Mouse (Mus musculus): ENCODE results near the gene Coro1c.
A peak's percentile ranks its signal among the peaks of the same experiment; 100 is the strongest.

The Coro1c gene

DNA sequence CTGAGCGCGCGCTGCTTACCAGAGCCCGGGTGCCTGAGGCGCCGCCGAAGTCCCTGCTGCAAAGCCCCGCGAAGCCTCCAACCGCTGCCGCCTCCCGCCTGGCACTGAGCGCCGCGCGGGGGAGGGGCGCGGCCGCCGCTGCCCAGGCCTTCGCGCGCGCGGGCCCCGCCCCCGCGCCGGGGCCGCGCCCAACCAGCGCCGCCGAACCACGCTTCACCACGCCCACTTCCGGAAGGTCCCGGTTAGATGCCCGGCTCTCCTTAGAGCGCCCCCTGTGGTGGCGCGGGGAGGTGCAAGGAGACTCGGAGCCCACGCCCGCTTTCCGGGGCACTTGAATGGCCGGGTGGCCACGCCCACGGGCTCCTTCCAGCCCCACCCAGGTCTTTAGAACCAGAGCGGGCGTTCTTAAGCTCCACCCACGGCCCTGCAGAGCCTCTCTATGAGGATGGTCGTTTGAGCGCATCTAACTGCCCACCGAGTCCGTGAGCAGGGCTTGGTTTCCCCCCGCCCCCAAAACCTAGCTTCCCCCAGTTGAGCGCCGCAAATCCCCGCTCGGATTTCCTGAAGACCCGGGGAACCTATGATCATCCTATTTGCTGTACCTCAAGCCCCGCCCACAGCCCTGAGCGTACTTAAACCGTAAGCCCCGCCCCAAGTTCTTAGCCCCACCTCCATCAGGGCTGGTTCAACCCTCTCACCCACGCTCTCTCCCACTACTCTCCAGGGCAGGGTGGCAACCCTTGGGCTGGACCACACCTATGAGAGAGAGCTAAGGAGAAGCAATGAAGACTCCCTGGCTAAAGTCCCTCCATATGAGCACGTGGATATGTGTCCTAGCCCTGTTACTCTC is at the start of gene Coro1c:
Gene Coro1c, minus strand, starts transcription at position 167 of the 850 bp plus-strand sequence.
- peak; percentile 97 for DNase-seq (ENCODE audit: low spot score)

GRCm38 (mm10) chr5:113956510-113956909 is 48.0 kb upstream of the Coro1c start:
- no peak for DNase-seq (ENCODE audit: low spot score)

GRCm38 (mm10) chr5:113955691-113956090 is 47.1 kb upstream of the Coro1c start:
- DNase-seq (ENCODE audit: low spot score): no peak

DNA sequence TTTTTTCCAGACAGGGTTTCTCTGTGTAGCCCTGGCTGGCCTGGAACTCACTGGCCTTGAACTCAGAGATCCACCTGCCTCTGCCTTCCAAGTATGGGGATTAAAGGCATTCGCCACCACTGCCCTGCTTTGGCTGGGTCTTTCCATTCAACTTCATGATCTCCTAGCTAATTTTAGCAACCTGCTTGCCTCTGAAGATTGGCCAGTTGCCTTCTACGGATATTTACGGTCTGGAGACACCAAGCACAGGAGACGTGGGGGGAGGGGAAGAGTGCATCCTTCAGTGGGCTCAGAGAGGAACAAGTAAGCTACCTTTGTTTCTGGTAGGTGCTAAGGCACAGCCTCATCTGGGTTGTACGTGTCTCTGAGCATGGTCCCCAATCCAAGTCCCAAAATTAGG is 46.7 kb upstream of the Coro1c start:
- DNase-seq (ENCODE audit: low spot score): no peak

GRCm38 (mm10) chr5:113954421-113954820 is 45.9 kb upstream of the Coro1c start:
- DNase-seq (ENCODE audit: low spot score): peak; percentile 81

DNA sequence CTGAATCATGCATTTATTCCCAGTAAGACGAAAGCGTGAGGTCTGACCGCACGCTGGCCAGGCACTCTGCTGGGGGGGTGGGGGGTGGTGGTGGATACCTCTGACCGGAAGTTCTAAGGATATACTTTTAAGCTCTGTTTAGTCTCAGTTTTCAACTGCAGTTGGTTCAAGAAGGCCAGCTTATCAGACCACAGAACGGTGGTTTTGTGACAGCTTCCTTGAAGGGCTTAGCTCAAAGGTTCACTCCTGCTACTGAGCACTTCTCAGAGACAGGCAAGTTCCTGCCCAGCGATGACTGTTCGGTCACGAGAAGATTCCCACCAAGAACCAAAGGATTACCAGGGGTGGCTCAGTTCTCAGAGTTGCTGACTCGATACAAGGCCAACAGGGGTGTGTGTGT is 44.0 kb upstream of the Coro1c start:
- no peak for DNase-seq (ENCODE audit: low spot score)

- no peak for DNase-seq (ENCODE audit: low spot score)
Observed at GRCm38 (mm10) chr5:113951693-113952071, 43.1 kb upstream of the Coro1c start.

DNA sequence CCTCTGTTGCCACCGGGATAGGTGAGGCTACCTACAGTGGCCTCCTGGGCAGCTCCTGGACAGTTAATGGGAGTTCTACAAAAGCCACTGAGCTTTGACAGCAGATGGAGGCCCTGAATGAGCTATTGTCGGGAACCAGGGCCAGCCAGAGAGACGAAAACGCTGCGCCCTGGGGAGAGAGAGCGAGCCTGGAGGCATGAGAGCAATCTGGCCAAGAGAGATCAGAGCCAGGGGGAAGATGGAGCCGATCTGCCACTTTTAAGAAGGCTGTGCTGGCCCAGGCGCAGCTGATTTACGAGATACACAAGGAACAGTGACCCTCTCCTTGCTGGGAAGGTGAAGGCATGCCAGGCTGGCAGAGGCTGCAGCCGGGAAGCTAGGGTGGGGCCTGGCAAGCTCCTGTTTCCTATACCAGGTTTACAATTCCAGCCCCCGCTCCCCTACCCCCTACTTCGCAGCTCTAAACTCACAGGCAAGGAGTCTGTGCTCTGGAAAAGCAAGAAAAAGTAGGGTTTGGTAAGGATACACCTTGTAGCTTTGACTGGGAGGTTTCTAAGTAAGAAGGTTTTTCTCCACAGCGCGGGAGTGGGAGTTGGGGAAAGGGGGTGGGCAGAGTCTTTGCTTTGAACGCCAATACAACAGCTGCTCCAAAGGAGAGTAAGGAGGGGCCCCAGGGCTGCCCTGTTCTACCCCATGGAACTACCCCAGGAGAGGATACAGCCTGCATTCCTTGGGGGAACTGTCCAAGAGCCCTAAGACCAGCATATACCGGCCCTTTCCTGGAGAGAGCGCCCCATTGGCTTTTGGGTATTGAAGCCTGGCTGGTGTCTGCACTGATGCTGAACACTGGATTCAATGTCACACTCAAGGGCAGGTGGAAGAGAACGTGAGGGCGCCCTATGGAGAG is 42.5 kb upstream of the Coro1c start:
- no peak for DNase-seq (ENCODE audit: low spot score)

- DNase-seq (ENCODE audit: low spot score): no peak
Observed at GRCm38 (mm10) chr5:113950133-113950532, 41.6 kb upstream of the Coro1c start.

DNA sequence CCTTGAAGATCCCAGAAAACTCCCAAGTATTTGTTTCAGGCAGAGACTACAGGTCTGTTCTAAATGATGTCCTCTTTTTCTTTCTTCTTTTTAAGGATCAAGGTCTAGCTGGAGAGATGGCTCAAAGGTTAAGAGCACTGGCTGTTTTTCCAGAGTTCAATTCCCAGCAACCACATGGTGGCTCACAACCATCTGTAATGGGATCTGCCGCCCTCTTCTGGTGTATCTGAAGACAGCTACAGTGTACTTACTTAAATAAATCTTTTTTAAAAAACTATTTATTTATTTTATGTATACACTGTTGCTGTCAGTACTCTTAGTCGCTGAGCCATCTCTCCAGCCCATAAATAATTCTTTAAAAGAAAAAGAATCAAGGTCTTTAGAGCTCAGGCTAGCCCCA is 38.7 kb upstream of the Coro1c start:
- no peak for DNase-seq (ENCODE audit: low spot score)

GRCm38 (mm10) chr5:113945126-113945525 is 36.6 kb upstream of the Coro1c start:
- DNase-seq (ENCODE audit: low spot score): no peak

- DNase-seq (ENCODE audit: low spot score): no peak
Observed at GRCm38 (mm10) chr5:113943328-113943727, 34.8 kb upstream of the Coro1c start.

- no peak for DNase-seq (ENCODE audit: low spot score)
Observed at GRCm38 (mm10) chr5:113942580-113942979, 34.0 kb upstream of the Coro1c start.

- no peak for DNase-seq (ENCODE audit: low spot score)
Observed at GRCm38 (mm10) chr5:113939263-113939900, 30.8 kb upstream of the Coro1c start.

DNA sequence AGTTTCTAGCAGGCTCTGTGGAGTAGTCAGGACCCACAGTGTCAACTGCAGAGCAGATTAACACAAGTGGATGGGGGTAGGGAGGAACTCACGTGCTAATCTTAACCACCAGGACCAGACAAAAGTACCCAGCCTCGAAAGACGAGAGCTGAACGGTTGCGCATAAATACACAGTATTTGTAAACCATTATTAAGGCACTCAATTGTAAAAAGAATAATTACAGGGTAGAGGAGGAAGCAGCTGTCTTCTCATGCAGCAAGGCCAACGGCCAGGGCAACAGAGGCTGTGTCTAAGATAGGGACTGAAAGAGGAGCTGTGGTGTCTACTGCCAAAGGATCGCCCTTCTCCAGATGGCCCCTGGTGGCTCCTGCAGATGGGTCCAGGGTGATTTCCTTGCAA is 29.1 kb upstream of the Coro1c start:
- no peak for DNase-seq (ENCODE audit: low spot score)

- DNase-seq (ENCODE audit: low spot score): no peak
Observed at GRCm38 (mm10) chr5:113933889-113934288, 25.3 kb upstream of the Coro1c start.

- DNase-seq (ENCODE audit: low spot score): no peak
Observed at GRCm38 (mm10) chr5:113933480-113933879, 24.9 kb upstream of the Coro1c start.

GRCm38 (mm10) chr5:113932310-113932709 is 23.8 kb upstream of the Coro1c start:
- no peak for DNase-seq (ENCODE audit: low spot score)

DNA sequence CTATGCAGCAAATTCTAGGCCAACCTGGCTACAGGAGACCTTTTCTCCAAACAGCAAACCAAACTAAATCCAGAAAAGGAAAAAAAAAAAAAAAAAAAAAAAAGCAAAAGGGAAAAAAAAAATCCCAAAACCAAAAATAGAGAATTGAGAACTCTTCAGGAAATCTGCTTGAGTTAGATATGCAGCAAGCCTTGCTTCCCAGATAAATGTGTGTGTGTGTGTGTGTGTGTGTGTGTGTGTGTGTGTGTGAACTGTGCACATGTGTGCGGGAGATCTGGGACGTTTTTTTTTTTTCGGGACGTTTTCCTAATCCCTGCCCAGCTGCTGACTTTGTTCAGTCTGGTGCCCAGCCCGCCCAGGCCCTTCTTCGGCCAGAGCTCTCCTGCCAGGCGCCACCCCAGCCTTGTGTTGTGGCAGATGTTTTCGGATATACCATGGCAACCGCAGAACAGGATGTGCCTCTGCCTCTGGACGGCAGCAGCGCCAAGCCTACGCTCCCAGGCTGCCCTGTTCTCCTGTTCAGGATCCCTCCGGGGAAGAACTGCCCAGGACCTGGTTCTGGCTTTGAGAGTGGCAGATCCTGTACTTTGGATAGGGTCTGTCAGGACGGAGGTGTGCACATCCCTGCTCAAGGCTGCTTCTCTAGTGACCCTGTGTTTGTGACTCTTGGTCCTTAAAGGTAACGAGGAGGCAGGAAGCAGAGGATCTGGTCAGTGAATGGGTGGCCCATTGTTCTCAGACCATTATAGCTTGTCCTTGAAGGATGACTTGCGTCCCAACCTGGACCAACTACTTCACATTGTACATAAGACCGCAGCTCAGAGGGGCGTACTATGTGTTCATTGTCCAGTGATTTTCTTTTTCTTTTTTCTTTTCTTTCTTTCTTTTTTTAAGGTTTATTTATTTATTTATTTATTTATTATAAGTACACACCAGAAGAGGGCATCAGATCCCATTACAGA is 22.4 kb upstream of the Coro1c start:
- no peak for DNase-seq (ENCODE audit: low spot score)

DNA sequence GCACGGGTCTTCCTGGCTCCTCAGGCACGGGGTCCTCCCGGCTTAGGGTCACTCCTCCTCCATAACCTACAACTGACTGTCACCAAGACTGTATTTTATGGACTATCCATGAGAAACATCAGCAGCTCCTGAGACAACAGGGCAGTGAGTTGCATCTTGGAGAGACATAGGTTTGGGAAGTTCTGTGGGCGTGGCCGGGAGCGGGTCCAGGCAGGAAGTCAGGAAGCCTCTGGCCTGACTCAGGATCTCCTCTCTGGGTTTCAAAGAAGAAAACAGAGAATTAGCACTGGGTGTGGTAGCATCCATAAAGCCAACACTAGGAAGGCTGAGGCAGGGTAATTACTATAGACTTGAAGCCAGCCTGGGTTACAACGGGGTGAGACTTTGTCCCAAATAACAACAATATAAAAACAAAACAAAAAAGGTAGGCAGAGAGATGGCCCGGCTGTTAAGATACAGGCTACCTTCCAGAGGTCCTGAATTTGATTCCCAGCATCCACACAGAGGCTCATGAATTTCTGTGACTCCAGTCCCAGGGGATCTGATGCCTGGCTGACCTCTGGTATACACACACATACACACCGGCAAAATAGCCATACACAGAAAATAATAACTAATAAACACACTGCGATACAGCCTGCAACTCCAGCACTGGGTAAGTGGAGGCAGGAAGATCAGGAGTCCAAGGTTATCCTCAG is 21.5 kb upstream of the Coro1c start:
- no peak for DNase-seq (ENCODE audit: low spot score)

DNA sequence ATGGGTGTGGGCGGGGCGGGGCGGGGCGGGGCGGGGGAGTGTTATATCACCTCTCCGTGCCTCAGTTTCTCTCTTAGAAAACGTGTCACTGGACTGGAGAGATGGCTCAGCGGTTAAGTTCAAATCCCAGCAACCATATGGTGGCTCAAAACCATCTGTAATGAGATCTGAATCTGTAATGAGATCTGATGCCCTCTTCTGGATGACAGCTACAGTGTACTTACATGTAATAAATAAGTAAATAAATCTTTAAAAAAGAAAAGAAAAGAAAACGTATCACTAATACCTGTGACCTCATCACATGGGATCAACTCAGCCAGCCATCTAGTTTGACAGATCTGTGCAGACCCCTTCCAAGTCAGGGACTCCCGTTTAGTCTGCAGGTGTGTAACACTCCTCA is 21.0 kb upstream of the Coro1c start:
- DNase-seq (ENCODE audit: low spot score): no peak
